Mouse (Mus musculus) gonadal fat pad, adult 2 months (tissue): ENCODE data around the gene Cntnap1. TPM values are rescaled to one million over a fixed set of nuclear protein-coding genes. Genes with fewer than 3 reads are reported as not detected.
"Not testable (repeated sequence)": the region's sequence is repeated elsewhere in the genome, so short reads cannot be mapped to it uniquely, and the experiment has no call there.

Experiments
- DNase-seq: peaks from one replicate; pipeline ENCODE4 v3.0.0-alpha.2; 2012; ENCODE audit warnings: low read depth
- polyA plus RNA-seq: library from polyadenylated mRNA; depleted of rRNA; stranded (reverse); fragments of >200 nt; gene quantifications from 2 replicates; pipeline ENCODE4 v1.2.3, GENCODE M21; 2012

Gene Cntnap1
- polyA plus RNA-seq, 1 experiment, result 3.7 TPM

DNA sequence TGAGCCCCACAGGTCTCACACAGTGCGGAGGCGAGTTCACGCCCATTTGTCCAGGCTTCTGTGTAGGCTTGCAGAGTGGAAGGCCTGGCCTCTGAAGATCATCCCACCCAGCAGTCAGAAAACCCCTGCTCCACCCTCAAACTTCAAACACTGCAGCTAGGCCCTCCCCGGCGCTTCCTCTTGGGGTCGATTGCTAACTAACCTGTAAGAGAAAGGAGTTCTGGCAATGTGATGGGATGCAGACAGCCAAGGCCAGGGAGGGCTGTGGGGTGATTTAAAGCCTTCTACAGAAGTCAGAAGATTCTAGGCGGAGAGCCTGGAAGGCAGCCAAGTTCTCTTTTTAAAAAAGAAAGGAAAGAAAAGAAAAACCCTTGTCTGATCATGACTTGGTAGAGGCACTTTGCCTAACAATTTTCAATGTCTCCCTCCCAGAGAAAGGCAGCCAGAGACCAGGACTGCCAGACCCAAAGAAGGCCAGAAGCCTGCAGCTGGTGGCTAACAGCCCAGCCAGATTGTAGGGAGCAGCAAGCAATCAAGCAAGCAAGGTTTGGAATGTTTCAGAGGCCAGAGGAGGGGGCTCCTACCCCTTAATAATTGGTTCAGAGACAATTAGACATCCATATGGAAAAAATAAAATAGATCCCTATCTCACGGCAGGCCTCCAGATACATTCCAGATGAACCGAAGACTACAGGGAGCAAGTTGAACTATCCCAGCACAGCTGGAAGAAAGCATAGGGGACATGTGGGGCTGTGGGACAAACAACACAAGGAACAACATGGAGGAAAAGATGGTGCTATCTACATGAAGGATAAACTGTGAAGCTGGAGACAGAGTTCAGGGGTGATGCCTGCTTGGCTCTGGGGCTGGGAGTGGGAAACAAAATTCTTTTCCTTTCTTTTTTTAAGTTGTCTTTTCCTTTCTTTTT lies 20.9 kb upstream of the Cntnap1 start:
- DNase-seq, result no peak

DNA sequence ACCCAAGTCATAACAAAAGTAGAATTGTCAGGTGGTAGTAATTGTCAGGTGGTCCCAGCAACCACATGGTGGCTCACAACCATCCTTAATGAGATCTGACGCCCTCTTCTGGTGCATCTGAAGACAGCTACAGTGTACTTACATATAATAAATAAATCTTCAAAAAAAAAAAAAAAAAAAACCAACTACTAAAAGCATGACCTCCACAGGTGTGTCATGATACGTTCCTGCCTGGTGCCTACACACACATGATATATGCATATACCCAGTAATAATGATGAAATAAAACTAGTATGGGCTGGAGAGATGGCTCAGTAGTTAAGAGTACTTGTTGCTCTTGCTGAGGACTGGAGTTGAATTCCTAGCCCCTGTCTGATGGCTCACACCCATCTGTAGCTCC lies 19.3 kb upstream of the Cntnap1 start:
- DNase-seq, result no peak

GRCm38 (mm10) chr11:101152825-101153224 lies 17.5 kb upstream of the Cntnap1 start:
- DNase-seq, result no peak

- DNase-seq, result no peak
Observed at GRCm38 (mm10) chr11:101154648-101155047, 15.7 kb upstream of the Cntnap1 start.

DNA sequence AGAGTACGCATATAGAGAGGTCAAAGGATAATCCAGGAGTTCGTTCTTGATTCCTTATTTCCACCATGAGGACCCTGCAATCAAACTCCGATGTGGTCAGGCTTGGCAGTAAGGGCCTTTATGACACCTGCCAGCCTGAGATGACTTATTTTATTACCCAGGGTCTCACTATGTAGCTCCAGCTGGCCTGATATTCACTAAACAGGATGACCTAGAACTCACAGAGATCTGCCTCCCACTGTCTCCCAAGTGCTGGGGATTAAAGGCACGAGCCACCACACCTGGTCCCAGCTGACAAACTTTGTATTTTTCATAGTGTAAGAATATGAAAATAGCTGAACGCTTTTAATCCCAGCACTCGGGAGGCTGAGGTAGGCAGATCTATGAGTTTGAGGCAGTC lies 15.2 kb upstream of the Cntnap1 start:
- DNase-seq, result no peak

- DNase-seq, result no peak
Observed at GRCm38 (mm10) chr11:101155728-101156371, 14.5 kb upstream of the Cntnap1 start, which contains the start of gene Tubg2. Gene Tubg2, plus strand, starts transcription at chr11:101155907.

GRCm38 (mm10) chr11:101160151-101160550 lies 10.2 kb upstream of the Cntnap1 start:
- not testable (repeated sequence) for DNase-seq

DNA sequence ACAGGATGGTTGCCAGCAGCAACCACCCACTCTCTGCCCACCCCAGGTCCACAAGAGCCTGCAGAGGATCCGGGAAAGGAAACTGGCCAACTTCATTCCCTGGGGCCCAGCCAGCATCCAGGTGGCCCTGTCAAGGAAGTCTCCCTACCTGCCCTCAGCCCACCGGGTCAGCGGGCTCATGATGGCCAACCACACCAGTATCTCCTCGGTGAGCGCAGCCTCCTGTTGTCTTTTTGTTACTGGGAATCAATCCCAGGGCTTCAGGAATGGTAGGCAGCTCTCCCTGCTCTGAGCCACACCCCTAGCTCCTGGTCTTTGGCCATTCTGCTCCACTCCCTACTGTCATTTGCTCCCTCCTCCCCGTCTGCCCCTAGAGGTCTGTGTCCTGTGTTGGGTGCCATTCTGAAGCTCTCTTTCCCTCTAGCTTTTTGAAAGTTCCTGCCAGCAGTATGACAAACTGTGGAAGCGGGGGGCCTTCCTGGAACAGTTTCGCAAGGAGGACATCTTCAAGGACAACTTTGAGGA lies 9.3 kb upstream of the Cntnap1 start:
- DNase-seq, result not testable (repeated sequence)

GRCm38 (mm10) chr11:101161551-101161950 lies 8.8 kb upstream of the Cntnap1 start:
- no peak for DNase-seq

- no peak for DNase-seq
Observed at GRCm38 (mm10) chr11:101162301-101162700, 8.0 kb upstream of the Cntnap1 start.

DNA sequence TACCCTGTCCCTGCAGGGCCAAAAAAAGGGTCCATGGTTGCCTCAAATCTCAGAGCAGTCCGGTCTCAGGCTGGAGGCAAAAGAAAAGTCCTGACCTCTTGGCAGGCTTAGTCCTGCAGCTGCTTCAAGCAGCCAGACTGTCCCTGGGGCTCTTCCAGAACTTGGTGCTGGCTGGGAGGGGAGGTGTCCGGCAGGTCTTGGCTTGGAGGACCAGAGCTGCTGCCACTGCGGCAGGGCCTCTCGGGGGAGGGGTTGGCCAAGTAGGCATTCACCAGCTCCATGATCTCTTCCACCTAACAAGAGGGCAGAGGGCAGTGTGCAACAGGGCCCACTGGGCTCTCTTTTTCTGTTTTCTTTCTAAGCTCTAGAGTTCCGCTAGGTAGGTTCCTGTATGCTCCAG lies 7.6 kb upstream of the Cntnap1 start:
- no peak for DNase-seq

GRCm38 (mm10) chr11:101163476-101164350 lies 6.6 kb upstream of the Cntnap1 start:
- DNase-seq, result no peak

- no peak for DNase-seq
Observed at GRCm38 (mm10) chr11:101164351-101164665, 6.0 kb upstream of the Cntnap1 start.

DNA sequence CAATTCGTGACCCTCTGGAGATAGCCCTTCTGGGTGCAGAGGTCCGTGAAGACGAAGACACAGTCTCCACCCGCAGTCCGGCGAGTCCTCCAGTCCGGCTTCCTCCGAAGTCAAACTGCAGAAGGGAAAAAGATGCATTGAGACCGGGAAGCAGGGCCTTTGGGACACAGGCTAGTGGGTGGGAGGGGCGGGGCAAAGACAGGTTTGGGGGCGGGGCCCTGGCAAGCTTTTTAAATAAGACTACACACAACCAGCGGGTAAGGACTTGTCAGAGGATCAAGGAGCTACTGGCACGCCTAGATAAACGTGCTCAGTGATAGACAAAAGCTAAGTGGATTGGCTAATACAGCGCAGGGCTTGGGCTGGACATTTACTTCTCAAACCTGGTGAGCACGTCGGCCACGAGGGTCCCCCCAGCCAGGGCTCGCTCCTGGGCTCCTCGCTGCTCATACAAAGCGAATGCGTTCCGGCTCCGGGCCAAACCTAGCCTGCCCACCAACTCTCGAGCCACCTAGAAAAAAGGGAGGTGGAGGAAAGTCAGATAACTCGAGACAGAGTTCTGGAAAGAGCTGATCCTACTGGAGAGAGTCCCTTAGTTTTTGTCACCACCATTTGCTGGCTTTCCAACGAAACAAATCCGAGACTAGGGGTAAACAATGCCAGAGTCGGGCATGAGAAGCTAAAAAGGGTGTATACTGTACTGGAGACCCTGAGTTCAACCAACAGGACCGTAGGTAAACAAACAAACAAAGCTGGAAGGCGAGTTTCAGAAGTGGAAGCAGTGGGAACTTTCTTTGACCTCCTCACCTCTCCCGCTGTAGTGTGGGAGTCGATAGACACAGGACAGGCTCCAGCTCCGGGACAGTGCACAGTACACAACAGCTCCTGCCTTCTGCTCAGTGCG lies 5.4 kb upstream of the Cntnap1 start:
- no peak for DNase-seq

DNA sequence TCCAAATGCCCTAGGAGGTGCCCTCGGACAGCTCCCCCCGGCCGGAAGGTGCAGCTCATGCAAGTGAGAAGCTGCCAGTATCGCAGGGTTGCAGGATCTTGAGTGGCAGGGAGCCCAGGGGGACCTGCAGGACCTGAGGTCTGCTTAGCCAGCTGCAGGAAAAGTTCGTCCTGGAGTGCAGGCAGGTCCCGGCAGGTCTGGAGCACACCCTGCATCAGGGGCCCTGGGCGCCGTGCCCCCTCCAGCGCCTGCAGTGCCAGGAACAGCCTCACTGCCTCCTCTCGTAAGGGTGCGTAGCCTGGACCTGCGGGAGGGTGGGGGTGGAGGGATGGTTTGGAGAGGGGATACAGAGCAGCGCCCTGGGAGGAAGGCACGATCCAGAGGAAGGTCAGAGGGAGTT lies 4.0 kb upstream of the Cntnap1 start:
- DNase-seq, result no peak

DNA sequence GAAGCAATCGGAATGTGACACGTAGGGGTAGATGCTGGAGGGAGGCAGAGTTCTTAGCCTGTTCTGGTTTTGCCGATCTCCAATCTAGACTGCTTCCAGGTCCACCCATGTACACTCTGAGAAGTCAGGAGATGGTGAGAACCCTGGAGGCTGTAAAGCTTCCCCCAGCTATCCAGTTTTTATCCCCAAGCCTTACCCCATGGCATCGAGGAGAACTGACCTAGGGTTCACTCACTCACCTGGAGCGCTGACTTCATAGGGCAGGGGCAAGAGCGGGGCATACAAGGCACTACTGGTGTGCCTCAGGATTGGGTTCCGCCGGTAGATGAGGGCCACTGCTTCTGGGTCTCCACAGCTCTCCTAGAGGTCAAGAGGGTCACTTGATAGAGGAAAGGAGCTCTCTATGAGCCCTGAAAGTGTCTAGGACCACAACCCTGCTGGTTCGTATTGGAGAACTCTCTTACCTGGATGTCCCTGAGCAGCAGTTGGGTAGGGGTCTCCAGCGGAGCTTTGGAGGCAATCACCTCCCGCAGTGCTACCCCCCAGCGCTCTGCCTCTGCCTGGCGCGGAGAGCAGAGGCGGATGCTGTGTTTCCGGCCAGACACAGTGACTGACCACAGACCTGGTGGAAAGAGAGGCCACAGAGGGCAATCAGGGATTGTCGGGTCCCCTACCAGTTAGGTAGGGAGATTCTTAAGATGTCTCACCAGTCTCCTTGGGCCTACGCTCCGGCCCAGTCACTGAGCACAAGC lies 2.9 kb upstream of the Cntnap1 start:
- DNase-seq, result no peak

GRCm38 (mm10) chr11:101167963-101168300 lies 2.4 kb upstream of the Cntnap1 start:
- no peak for DNase-seq

GRCm38 (mm10) chr11:101168301-101168980 lies 1.9 kb upstream of the Cntnap1 start:
- DNase-seq, result no peak

DNA sequence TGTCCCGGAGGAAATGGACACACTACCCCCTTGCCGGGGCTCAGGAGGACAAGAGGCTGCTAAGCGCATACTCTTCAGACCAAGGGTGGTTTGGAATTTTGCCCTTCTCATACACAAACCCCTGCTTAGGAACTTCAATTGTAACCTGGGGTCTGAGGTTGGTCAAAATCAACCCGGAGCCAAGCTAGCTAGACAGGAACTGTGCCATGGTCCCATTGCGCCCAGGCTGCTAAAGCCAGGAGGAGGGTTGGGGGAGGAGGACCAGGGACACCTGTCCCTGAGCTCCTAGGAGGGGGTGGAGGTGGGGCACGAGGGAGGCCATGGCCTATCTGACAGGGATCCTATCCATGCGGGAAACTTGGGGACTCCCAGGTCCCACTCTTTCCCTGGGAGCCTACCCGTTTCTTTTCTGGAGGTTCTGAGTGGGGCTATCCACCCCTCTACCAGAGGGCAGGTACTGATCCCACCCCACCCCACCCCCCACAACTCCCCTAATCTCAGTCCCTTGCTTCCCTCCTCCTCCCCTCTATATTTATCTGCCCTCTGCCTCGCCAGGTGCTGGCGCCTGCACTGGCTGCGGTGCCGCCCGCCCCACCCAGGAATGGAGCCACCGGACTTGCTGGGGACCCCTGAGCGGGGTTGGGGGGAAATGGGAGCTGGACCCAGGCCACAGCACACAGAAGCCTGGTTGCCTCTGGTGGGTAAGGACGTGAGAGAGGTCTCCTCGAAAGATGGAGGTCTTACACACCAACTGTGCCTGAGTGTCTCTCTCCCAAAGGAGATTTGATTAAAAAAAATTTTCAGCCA lies 819 bp upstream of the Cntnap1 start:
- DNase-seq, result no peak
